Mouse (Mus musculus): ENCODE data around the gene Mdm1.
"Not testable (repeated sequence)": the region's sequence is repeated elsewhere in the genome, so short reads cannot be mapped to it uniquely, and the experiment has no call there.

Mdm1 gene

DNA sequence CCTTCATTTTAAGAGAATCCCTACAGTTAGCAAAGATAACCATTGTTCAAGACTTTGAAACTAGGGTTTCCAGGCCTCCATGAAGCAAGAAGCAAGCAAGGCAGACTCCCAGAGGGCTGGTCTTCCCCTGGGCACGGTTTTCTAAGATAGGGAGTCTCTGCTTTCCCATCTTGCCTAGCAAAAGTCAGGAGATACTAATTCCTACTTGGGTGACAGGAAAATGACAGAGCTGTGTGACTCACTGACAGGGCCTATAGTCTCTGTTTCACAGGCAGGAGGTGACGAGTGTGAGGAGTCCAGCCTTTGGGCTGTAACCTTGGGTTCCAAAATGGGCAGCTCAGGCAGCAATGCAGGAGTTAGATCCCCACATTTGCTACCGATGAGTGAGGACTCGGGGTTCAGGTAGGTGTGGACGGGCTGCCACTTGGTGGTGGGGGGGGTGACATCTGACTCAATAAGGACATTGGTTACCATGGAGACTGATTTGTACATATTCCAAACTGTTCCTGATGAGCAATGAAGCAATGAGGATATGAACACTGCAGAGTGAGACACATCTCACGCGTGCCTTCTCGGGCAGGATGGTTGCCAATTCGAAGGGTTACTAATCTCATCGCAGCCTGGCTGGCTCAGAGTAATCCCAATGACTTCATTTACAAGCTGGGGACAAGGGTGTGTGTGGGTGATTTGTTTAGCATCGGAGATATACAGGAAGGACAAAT lies 19.0 kb upstream of the Mdm1 start:
- DNase-seq (ENCODE audit: low spot score in 2 of 2): peak in 1 of 2 experiments; percentile 33

DNA sequence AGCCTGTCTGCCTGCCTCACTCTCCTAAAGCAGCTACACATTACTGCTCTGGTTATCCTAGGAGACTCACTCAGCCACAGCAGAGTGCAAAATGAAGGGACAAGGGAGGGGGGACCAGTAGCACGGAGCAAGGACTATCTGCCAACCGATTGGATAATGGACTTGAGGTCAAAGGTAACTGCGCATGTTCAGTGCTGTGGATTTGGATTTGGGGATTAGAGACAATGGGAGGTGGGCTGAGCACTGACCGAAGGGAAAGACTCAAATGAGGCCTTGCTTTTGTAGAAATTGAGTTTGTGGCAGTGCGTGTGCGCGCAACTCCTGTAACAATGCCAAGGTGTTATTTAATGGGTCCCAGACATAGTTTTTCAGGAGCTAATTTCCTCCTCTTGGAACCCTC lies 16.4 kb upstream of the Mdm1 start:
- no peak for DNase-seq (ENCODE audit: low spot score in 2 of 2)

GRCm38 (mm10) chr10:118125776-118126445 lies 15.7 kb upstream of the Mdm1 start:
- no peak for DNase-seq (ENCODE audit: low spot score in 2 of 2)

DNA sequence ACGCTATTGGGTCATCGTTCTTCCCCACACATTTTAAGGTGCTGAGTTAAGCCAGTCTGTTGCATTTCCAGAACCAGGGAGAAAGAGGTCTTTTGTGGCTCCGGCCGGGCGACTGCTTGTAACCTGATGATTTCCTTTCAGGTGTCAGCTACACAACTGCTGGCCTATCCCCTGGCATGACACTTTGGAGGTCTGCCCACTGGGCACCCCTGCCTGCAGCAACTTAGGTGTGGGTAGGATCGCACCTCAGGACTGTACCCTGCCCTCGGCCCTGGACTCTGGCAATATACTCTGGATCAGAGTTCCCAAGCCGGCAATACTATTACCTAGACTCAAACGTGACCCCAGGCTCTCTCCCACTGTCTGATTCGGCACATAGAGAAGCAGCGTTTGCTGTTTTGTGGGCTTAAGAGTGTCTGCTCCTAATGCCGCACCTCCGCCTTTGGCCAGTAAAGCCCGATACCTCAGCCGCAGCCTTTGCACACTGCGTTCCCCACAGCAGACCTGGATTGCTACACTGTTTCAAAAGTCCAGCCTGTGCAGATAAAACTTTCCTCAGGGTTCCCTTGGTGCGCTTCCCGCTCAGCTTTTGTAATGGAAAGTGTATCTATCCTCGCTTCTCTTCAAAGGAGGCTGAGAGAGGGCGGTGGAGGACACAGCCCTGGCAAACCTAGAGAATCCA lies 12.5 kb upstream of the Mdm1 start:
- DNase-seq (ENCODE audit: low spot score in 2 of 2): no peak

GRCm38 (mm10) chr10:118130016-118130415 lies 11.6 kb upstream of the Mdm1 start:
- DNase-seq (ENCODE audit: low spot score in 2 of 2): no peak

GRCm38 (mm10) chr10:118132993-118133392 lies 8.6 kb upstream of the Mdm1 start:
- no peak for DNase-seq (ENCODE audit: low spot score in 2 of 2)

DNA sequence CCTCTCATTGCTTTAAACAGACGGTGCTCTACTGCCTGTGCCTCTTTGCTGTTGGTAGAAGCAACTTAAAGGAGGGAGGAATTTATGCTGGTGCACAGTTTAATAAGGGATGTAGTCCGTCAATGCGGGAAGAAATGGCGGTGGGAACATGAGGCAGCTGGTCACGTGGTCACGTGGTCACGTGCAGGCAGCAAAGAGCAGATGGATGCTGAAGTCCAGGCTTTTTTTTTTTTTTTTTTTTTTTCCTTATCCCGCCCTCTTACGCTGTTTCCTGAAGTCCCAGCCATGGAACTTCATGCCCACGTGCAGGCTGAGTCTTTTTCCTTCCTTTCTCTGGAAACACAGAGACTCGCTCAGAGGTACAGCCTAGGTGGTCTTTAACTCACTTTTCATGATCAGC lies 3.1 kb upstream of the Mdm1 start:
- no peak for DNase-seq (ENCODE audit: low spot score in 2 of 2)

DNA sequence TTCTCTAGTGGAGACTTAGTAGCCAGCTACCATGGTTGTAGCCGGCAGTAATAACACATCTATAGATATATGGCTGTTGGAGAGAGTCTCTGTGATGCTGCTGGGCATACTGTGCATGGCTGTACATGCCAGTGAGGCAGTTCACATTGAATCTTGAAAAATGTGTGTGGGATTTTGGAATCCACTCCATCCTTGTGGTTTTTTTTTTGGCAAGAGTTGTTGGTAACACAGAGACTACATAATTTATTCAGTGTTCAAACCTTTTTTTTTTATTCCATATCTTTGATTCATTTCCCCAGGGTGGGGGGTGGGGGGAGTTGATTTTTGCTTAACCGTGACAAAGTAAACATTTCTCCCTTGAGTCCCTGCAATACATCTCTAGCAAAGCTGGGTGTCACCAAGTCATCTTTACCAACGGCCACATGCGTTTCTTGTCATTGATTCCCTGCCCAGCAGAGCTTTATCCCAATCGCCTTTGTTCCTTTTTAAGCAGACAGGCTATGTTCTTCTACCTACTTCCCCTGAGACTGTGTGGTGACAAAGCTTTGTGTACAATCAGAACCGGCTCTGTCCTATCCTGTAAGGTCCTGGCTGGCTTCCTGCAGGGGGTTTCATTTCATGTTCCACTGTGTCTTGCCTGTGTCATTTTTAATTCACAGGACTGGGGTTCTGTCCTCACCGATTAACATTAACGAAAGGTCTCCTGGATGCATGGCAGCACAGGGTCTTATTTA lies 1.6 kb upstream of the Mdm1 start:
- DNase-seq (ENCODE audit: low spot score in 2 of 2): no peak

- DNase-seq (ENCODE audit: low spot score in 2 of 2): peak in 1 of 2 experiments; percentile 47
Observed at GRCm38 (mm10) chr10:118141884-118142801, 532 bp downstream of the Mdm1 start.

GRCm38 (mm10) chr10:118149381-118149780 lies 7.8 kb downstream of the Mdm1 start:
- DNase-seq (ENCODE audit: low spot score in 2 of 2): no peak

DNA sequence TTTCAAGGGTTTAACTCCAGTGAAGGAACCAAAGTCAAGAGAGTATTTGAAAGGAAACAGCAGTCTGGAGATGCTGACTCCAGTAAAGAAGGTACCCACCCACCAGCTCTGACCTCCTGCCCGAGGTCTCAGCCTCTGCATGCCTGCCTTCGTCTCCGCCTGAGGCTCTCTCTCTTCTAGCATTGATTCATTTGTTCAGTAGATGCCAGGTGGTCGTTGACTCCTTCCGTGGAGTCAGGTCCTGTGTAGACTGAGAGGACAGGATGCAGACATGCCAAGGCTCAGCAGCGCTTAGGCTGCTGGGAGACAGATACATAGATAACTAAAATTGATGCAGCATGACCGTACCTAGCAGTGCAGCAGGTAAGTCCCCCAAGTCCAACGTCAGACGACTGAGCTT lies 9.3 kb downstream of the Mdm1 start:
- DNase-seq (ENCODE audit: low spot score in 2 of 2): no peak

- no peak for DNase-seq (ENCODE audit: low spot score in 2 of 2)
Observed at GRCm38 (mm10) chr10:118155932-118156331, 14.3 kb downstream of the Mdm1 start.

DNA sequence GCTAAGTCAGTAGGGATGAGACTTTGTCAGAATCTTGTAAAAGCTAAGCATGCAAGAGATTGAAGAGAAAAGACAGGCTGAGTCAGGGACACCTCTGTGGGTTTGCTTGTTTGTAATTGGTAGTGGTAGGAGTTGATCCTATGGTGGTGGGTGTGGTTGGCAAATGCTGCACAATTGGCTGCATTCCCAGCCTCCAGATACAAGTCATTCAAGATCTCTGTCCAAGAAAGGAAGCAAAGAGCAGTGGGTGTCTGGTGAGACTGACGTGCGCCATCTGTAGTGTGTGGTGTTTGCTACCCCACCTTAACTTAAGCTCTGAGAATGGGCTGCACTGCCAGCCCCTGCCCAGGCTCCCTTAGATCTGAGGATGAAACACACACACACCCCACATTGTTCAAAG lies 19.5 kb downstream of the Mdm1 start:
- peak; percentile 47 to 85 for DNase-seq (ENCODE audit: low spot score in 2 of 2)

DNA sequence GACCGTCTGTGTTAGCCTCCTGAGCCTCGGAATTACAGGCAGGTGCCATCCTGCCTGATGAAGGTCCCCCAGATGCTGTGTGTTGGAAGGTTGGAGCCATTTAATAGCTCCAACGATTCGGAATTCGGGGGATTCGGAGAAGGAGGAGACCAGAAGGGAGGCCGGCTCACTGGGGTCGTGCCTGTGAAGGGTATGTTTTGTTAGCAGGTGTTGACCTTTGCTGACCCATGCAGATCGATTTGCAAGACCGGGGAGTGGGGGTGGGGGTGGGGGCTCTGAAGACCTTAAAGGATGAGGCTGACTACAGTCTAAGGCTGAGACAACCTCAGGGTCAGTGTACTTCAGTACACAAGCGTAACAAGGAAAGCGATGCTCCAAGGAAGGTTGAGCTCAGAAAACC lies 27.6 kb downstream of the Mdm1 start:
- DNase-seq (ENCODE audit: low spot score in 2 of 2): no peak

DNA sequence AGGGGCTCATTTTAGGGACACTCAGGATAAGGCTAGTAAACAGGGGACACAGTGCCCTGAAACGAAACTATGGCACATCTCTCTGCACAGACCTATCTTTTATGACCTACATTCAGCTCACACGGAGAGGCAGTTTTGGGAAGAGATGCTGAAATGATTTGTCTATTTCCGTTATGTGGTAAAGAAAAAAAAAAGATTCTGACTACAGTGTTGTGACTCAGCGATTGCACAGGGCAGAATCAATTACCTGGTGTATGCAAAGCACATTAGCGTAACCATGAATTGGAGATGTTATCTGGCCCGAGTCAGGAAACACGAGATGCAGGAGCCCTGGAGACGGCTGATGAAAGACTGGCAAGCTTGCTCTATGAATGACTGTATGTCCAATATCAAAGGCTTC lies 30.8 kb downstream of the Mdm1 start:
- no peak for DNase-seq (ENCODE audit: low spot score in 2 of 2)

DNA sequence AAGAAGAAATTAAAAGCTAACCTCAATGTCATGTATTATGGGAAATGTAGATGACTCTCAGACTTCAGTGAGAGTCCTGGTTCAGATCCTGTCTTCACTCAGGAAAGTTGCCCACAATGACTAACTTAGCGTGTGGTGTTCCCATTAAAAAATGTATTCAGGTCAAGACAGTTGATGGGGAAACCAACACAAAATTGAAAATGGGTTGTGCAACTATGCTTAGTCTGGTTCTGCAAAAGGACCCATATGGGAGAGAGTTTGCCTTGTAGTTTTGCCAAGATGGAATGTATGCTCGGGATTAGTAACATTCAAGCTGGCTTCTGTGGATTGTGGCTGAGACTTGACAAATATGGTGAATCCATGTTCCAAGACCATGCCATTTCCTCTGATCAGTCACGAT lies 31.3 kb downstream of the Mdm1 start:
- no peak for DNase-seq (ENCODE audit: low spot score in 2 of 2)

- DNase-seq (ENCODE audit: low spot score in 2 of 2): not testable (repeated sequence)
Observed at GRCm38 (mm10) chr10:118175542-118175941, 33.9 kb downstream of the Mdm1 start.

DNA sequence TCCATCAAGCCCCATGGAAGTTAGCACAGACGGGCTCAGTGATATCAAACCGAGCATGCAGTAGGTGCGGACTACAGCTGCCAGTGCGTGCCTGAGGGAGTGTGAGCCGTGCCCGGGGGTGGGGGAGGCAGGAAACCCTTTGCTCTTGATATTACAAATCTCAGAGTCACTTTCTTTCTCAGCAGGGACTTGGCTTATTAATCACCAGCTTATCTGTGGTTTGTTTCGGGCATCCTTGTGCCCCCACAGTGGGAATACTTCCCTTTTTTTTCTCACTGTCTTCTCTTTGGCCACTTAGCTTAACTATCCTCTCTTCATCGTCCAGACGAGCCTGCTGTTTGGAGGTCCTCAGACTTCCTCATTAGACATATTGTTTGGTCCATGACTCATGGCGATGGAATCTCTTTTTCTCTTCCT lies 37.1 kb downstream of the Mdm1 start:
- no peak for DNase-seq (ENCODE audit: low spot score in 2 of 2)

GRCm38 (mm10) chr10:118179265-118179664 lies 37.7 kb downstream of the Mdm1 start:
- no peak for DNase-seq (ENCODE audit: low spot score in 2 of 2)

DNA sequence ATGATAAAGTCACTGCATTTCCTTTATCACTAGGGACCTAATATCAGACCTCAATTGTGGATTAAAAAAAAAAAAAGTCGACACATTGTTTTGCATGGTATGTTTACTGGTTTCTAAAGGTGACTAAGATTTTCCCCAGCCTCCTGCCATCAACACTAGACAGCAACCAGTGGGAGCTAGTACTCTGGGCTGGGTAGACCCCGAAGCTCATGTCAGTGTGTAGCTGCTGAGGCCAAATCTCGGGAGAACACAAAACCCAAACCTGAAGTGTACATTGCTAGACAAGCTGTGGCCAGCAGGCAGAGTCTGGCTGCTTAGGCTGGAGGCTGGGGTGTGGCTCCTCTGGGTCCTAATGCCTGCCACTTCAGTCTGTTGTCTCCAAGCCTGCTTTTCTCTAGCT lies 53.5 kb downstream of the Mdm1 start:
- not testable (repeated sequence) for DNase-seq (ENCODE audit: low spot score in 2 of 2)

DNA sequence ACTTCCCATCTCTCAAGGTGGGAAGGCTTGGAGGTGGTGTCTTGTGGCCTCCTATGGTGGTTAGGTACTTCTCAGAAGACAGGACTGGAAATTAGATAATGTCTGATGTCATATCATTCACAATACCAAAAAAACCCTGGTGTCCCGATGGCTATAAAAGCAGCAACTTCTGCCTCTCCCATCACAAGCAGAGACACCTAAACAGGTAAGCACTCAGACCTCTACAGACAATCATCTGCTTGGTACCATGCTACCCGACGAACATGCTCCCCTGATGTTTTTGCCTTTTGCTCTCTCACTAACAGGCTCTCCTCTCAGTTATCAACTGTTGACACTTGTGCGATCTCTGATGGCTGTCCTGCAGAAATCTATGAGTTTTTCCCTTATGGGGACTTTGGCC lies 63.0 kb downstream of the Mdm1 start, which contains the start of gene Il22:
Gene Il22 (plus strand): TSS at position 301 of the 400 bp plus-strand sequence.
- no peak for DNase-seq (ENCODE audit: low spot score in 2 of 2)
